In the genomic region with DNA sequence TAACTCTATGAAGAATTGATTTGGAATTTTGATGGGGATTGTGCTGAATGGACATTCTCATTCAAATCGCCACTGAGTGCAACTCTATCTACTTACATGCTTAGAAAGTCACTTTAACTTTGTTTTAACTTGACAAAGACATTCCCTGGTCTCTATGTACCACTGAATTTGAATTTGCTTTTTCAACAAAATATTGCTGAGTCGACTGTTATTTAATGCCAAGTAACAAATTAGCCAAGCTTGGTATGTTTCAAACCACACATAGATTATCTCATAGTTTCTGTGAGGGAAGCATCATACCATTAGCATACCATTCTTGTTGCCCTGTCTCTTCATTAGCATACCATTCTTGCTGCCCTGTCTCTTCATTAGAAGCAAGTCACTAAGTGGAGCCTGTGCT, we compare ENCODE assay signal across 22 mouse cellular contexts. TPM values are rescaled to one million over a fixed set of nuclear protein-coding genes. Genes with fewer than 3 reads are reported as not detected.
"Had no signal": no experiment of that assay in that cellular context is flagged by ENCODE, and none has a peak within 500 bp of the region (broad histone marks: within the 10 kb centered on the region; RNA-seq: fewer than 3 reads in every experiment).

No protein-coding gene starts in this region.

- H3K4me1 ChIP-seq: stomach, embryonic 15.5 days had no signal

- H3K4me3 ChIP-seq: neural tube, embryonic 15.5 days; stomach, embryonic 15.5 days had no signal

- H3K9ac ChIP-seq: neural tube, embryonic 15.5 days; stomach, embryonic 15.5 days had no signal

- H3K4me2 ChIP-seq: neural tube, embryonic 15.5 days; stomach, embryonic 15.5 days had no signal

- H3K36me3 ChIP-seq: neural tube, embryonic 15.5 days; stomach, embryonic 15.5 days had no signal

- H3K27me3 ChIP-seq: neural tube, embryonic 15.5 days; stomach, embryonic 15.5 days had no signal

- DNase-seq: retina, postnatal 1 day; right cerebral cortex, adult 18-20 months; right cerebral cortex, postnatal 14 days; right cerebral cortex, postnatal 25 days; right cerebral cortex, postnatal 4 days; spleen, adult 18-20 months; thymus, adult 18-20 months; thymus, adult 2 months; thymus, postnatal 14 days; thymus, postnatal 25 days; thymus, postnatal 36 days; thymus, postnatal 4 days had no signal

- H3K9me3 ChIP-seq: neural tube, embryonic 15.5 days; stomach, embryonic 15.5 days had no signal

- H3K27ac ChIP-seq: neural tube, embryonic 15.5 days; stomach, embryonic 15.5 days; stomach, postnatal 0 days had no signal

RNA-seq across cellular contexts. Expression of a gene that starts 5.4 kb away (rescaled TPM):
- total RNA-seq: neutrophil, adult 5-6 weeks had no signal
- polyA plus RNA-seq: small intestine, adult 2 months; spleen, adult 2 months had no signal

RNA-seq across cellular contexts. Expression of a gene that starts 11.2 kb away (rescaled TPM):
- total RNA-seq: neutrophil, adult 5-6 weeks had no signal
- polyA plus RNA-seq: small intestine, adult 2 months; spleen, adult 2 months; stomach, embryonic 14.5 days; stomach, embryonic 15.5 days; stomach, embryonic 16.5 days; stomach, postnatal 0 days; thymus, adult 2 months; thymus, postnatal 0 days; urinary bladder, adult 2 months had no signal
